Mouse (Mus musculus): ENCODE results near the gene Tollip. TPM values are rescaled to one million over a fixed set of nuclear protein-coding genes. Genes with fewer than 3 reads are reported as not detected.

Tollip gene
- polyA plus RNA-seq, 1 experiment from 2014 or later, result 74.0 TPM

- Histone ChIP-seq H3K9ac (ENCODE audit: low read length) (no peak overlapping the region), H3K4me2 (ENCODE audit: low read length) (no peak overlapping the region), H3K27ac (ENCODE audit: low read depth, low read length) (no peak overlapping the region), H3K9me3 (replicated peaks; ENCODE audit: control insufficient read depth, low read length) (no peaks in the 10 kb centered on the region), H3K36me3 (ENCODE audit: control insufficient read depth, insufficient read depth, low read length) (peaks cover 9% of the 10 kb centered on the region), H3K4me3 (ENCODE audit: low read depth, low read length) (no peak overlapping the region), H3K27me3 (replicated peaks; ENCODE audit: control insufficient read depth, insufficient read depth, low read length) (no peaks in the 10 kb centered on the region), H3K4me1 (ENCODE audit: control insufficient read depth, insufficient read depth, low read length) (peaks cover 52% of the 10 kb centered on the region)
- WGBS, result 56% methylated on average over 5 of the region's 5 CpGs
- DNase-seq (ENCODE audit: low spot score), result no peak
- ATAC-seq, result no peak
Measured at GRCm38 (mm10) chr7:141955565-141956173, 37.4 kb upstream of the Tollip start.

GRCm38 (mm10) chr7:141953616-141954015, 35.3 kb upstream of the Tollip start:
- H3K9ac ChIP-seq (ENCODE audit: low read length), result no peak overlapping the region; the same call in 1 of the 2 replicates
- WGBS, result 80% methylated on average over 6 of the region's 6 CpGs
- no peak overlapping the region for H3K4me3 ChIP-seq (ENCODE audit: low read depth, low read length)
- ATAC-seq (no peak), DNase-seq (ENCODE audit: low spot score) (no peak)
- H3K9me3 ChIP-seq (replicated peaks; ENCODE audit: control insufficient read depth, low read length), result no peaks in the 10 kb centered on the region
- peaks cover 54% of the 10 kb centered on the region for H3K4me1 ChIP-seq (ENCODE audit: control insufficient read depth, insufficient read depth, low read length)
- H3K4me2 ChIP-seq (ENCODE audit: low read length), result no peak overlapping the region
- no peaks in the 10 kb centered on the region for H3K27me3 ChIP-seq (replicated peaks; ENCODE audit: control insufficient read depth, insufficient read depth, low read length)
- H3K36me3 ChIP-seq (ENCODE audit: control insufficient read depth, insufficient read depth, low read length), result peaks cover 9% of the 10 kb centered on the region
- no peak overlapping the region for H3K27ac ChIP-seq (ENCODE audit: low read depth, low read length)

GRCm38 (mm10) chr7:141952920-141953319, 34.6 kb upstream of the Tollip start:
- Histone ChIP-seq H3K27ac (ENCODE audit: low read depth, low read length) (no peak overlapping the region), H3K4me1 (ENCODE audit: control insufficient read depth, insufficient read depth, low read length) (peaks cover 54% of the 10 kb centered on the region), H3K4me2 (ENCODE audit: low read length) (no peak overlapping the region), H3K36me3 (ENCODE audit: control insufficient read depth, insufficient read depth, low read length) (peaks cover 9% of the 10 kb centered on the region), H3K27me3 (replicated peaks; ENCODE audit: control insufficient read depth, insufficient read depth, low read length) (no peaks in the 10 kb centered on the region), H3K4me3 (ENCODE audit: low read depth, low read length) (no peak overlapping the region), H3K9me3 (replicated peaks; ENCODE audit: control insufficient read depth, low read length) (no peaks in the 10 kb centered on the region), H3K9ac (ENCODE audit: low read length) (no peak overlapping the region)
- WGBS, result 75% methylated on average over 4 of the region's 4 CpGs
- ATAC-seq (no peak), DNase-seq (ENCODE audit: low spot score) (no peak)

GRCm38 (mm10) chr7:141951821-141952220, 33.5 kb upstream of the Tollip start:
- H3K9ac ChIP-seq (ENCODE audit: low read length), result peak overlapping the region; percentile 99
- H3K27me3 ChIP-seq (replicated peaks; ENCODE audit: control insufficient read depth, insufficient read depth, low read length), result no peaks in the 10 kb centered on the region
- H3K27ac ChIP-seq (ENCODE audit: low read depth, low read length), result no peak overlapping the region
- peaks cover 9% of the 10 kb centered on the region for H3K36me3 ChIP-seq (ENCODE audit: control insufficient read depth, insufficient read depth, low read length)
- 96% methylated on average over 4 of the region's 4 CpGs for WGBS
- ATAC-seq, result no peak
- peak overlapping the region; percentile 85 for H3K4me2 ChIP-seq (ENCODE audit: low read length)
- no peaks in the 10 kb centered on the region for H3K9me3 ChIP-seq (replicated peaks; ENCODE audit: control insufficient read depth, low read length)
- no peak for DNase-seq (ENCODE audit: low spot score)
- H3K4me3 ChIP-seq (ENCODE audit: low read depth, low read length), result peak overlapping the region; percentile 97
- H3K4me1 ChIP-seq (ENCODE audit: control insufficient read depth, insufficient read depth, low read length), result peaks cover 50% of the 10 kb centered on the region

GRCm38 (mm10) chr7:141950104-141951013, 32.1 kb upstream of the Tollip start:
- peaks cover 49% of the 10 kb centered on the region for H3K4me1 ChIP-seq (ENCODE audit: control insufficient read depth, insufficient read depth, low read length)
- peak overlapping the region; percentile 99 for H3K9ac ChIP-seq (ENCODE audit: low read length)
- WGBS, result under 1% methylated on average over 44 of the region's 84 CpGs
- peaks cover 9% of the 10 kb centered on the region for H3K36me3 ChIP-seq (ENCODE audit: control insufficient read depth, insufficient read depth, low read length)
- H3K4me2 ChIP-seq (ENCODE audit: low read length), result peak overlapping the region; percentile 85
- ATAC-seq (peak; percentile 47), DNase-seq (ENCODE audit: low spot score) (peak; percentile 72)
- H3K27ac ChIP-seq (ENCODE audit: low read depth, low read length), result peak overlapping the region; percentile 98
- H3K27me3 ChIP-seq (replicated peaks; ENCODE audit: control insufficient read depth, insufficient read depth, low read length), result no peaks in the 10 kb centered on the region
- peak overlapping the region; percentile 97 for H3K4me3 ChIP-seq (ENCODE audit: low read depth, low read length)
- no peaks in the 10 kb centered on the region for H3K9me3 ChIP-seq (replicated peaks; ENCODE audit: control insufficient read depth, low read length)

- no peaks in the 10 kb centered on the region for H3K9me3 ChIP-seq (replicated peaks; ENCODE audit: control insufficient read depth, low read length)
- 0% methylated on average over 12 of the region's 54 CpGs for WGBS
- peaks cover 45% of the 10 kb centered on the region for H3K4me1 ChIP-seq (ENCODE audit: control insufficient read depth, insufficient read depth, low read length)
- peak overlapping the region; percentile 98 for H3K27ac ChIP-seq (ENCODE audit: low read depth, low read length)
- ATAC-seq, result peak; percentile 43; the same call in 1 of the 2 replicates
- no peaks in the 10 kb centered on the region for H3K27me3 ChIP-seq (replicated peaks; ENCODE audit: control insufficient read depth, insufficient read depth, low read length)
- H3K9ac ChIP-seq (ENCODE audit: low read length), result peak overlapping the region; percentile 99
- H3K36me3 ChIP-seq (ENCODE audit: control insufficient read depth, insufficient read depth, low read length), result peaks cover 9% of the 10 kb centered on the region
- H3K4me3 ChIP-seq (ENCODE audit: low read depth, low read length), result peak overlapping the region; percentile 97
- peak overlapping the region; percentile 85 for H3K4me2 ChIP-seq (ENCODE audit: low read length)
- no peak for DNase-seq (ENCODE audit: low spot score)
Measured at GRCm38 (mm10) chr7:141949799-141950103, 31.4 kb upstream of the Tollip start.

GRCm38 (mm10) chr7:141948906-141949798, 30.8 kb upstream of the Tollip start, which contains the start of gene Brsk2:
Gene Brsk2 (plus strand): TSS chr7:141949751.
- peak within 1 kb of the TSS; percentile 85 for H3K4me2 ChIP-seq (ENCODE audit: low read length)
- peak; percentile 98 for DNase-seq (ENCODE audit: low spot score)
- H3K36me3 ChIP-seq (ENCODE audit: control insufficient read depth, insufficient read depth, low read length), result peaks cover 9% of the 10 kb centered on the region
- H3K4me3 ChIP-seq (ENCODE audit: low read depth, low read length), result peak within 1 kb of the TSS; percentile 97
- peak within 1 kb of the TSS; percentile 98 for H3K27ac ChIP-seq (ENCODE audit: low read depth, low read length)
- no peaks in the 10 kb centered on the region for H3K27me3 ChIP-seq (replicated peaks; ENCODE audit: control insufficient read depth, insufficient read depth, low read length)
- ATAC-seq, result peak; percentile 95
- under 1% methylated on average over 54 of the region's 55 CpGs for WGBS
- H3K4me1 ChIP-seq (ENCODE audit: control insufficient read depth, insufficient read depth, low read length), result peaks cover 40% of the 10 kb centered on the region
- H3K9me3 ChIP-seq (replicated peaks; ENCODE audit: control insufficient read depth, low read length), result no peaks in the 10 kb centered on the region
- peak within 1 kb of the TSS; percentile 99 for H3K9ac ChIP-seq (ENCODE audit: low read length)

- no peaks in the 10 kb centered on the region for H3K9me3 ChIP-seq (replicated peaks; ENCODE audit: control insufficient read depth, low read length)
- H3K27ac ChIP-seq (ENCODE audit: low read depth, low read length), result no peak overlapping the region
- WGBS, result 80% methylated on average over 1 of the region's 1 CpGs
- H3K9ac ChIP-seq (ENCODE audit: low read length), result no peak overlapping the region
- H3K36me3 ChIP-seq (ENCODE audit: control insufficient read depth, insufficient read depth, low read length), result peaks cover 9% of the 10 kb centered on the region
- no peak overlapping the region for H3K4me3 ChIP-seq (ENCODE audit: low read depth, low read length)
- peak overlapping the region; percentile 85; the same call in 1 of the 2 replicates for H3K4me2 ChIP-seq (ENCODE audit: low read length)
- H3K4me1 ChIP-seq (ENCODE audit: control insufficient read depth, insufficient read depth, low read length), result peaks cover 34% of the 10 kb centered on the region
- H3K27me3 ChIP-seq (replicated peaks; ENCODE audit: control insufficient read depth, insufficient read depth, low read length), result no peaks in the 10 kb centered on the region
- ATAC-seq (no peak), DNase-seq (ENCODE audit: low spot score) (no peak)
Measured at GRCm38 (mm10) chr7:141948045-141948444, 29.7 kb upstream of the Tollip start.

Data from forebrain, embryonic 14.5 days (tissue).